Mouse (Mus musculus): ENCODE measurements around the gene Adgrv1.
A peak's percentile ranks its signal among the peaks of the same experiment; 100 is the strongest.

Adgrv1 gene

GRCm38 (mm10) chr13:81236758-81237395 is 396.1 kb downstream of the Adgrv1 start:
- no peak for DNase-seq

GRCm38 (mm10) chr13:81234031-81234430 is 398.9 kb downstream of the Adgrv1 start:
- no peak for DNase-seq

- DNase-seq: no peak
Measured at GRCm38 (mm10) chr13:81232839-81233238, 400.1 kb downstream of the Adgrv1 start.

- no peak for DNase-seq
Measured at GRCm38 (mm10) chr13:81230161-81230560, 402.8 kb downstream of the Adgrv1 start.

- no peak for DNase-seq
Measured at GRCm38 (mm10) chr13:81223768-81224167, 409.2 kb downstream of the Adgrv1 start.

- no peak for DNase-seq
Measured at GRCm38 (mm10) chr13:81222377-81222776, 410.6 kb downstream of the Adgrv1 start.

GRCm38 (mm10) chr13:81211436-81211835 is 421.5 kb downstream of the Adgrv1 start:
- no peak for DNase-seq

- no peak for DNase-seq
Measured at GRCm38 (mm10) chr13:81210516-81210915, 422.4 kb downstream of the Adgrv1 start.

GRCm38 (mm10) chr13:81209815-81210214 is 423.1 kb downstream of the Adgrv1 start:
- DNase-seq: no peak

GRCm38 (mm10) chr13:81208106-81208613 is 424.8 kb downstream of the Adgrv1 start:
- DNase-seq: no peak

GRCm38 (mm10) chr13:81181966-81182908 is 450.7 kb downstream of the Adgrv1 start:
- DNase-seq: no peak

GRCm38 (mm10) chr13:81181459-81181858 is 451.5 kb downstream of the Adgrv1 start:
- peak; percentile 7 for DNase-seq

GRCm38 (mm10) chr13:81176820-81177219 is 456.1 kb downstream of the Adgrv1 start:
- DNase-seq: no peak

- DNase-seq: no peak
Measured at GRCm38 (mm10) chr13:81176071-81176470, 456.9 kb downstream of the Adgrv1 start.

- DNase-seq: no peak
Measured at GRCm38 (mm10) chr13:81171115-81171514, 461.8 kb downstream of the Adgrv1 start.

GRCm38 (mm10) chr13:81167450-81167849 is 465.5 kb downstream of the Adgrv1 start:
- DNase-seq: no peak

GRCm38 (mm10) chr13:81159808-81160207 is 473.1 kb downstream of the Adgrv1 start:
- peak; percentile 16 for DNase-seq

GRCm38 (mm10) chr13:81155322-81155721 is 477.6 kb downstream of the Adgrv1 start:
- DNase-seq: peak; percentile 8

GRCm38 (mm10) chr13:81144434-81144833 is 488.5 kb downstream of the Adgrv1 start:
- DNase-seq: no peak

- no peak for DNase-seq
Measured at GRCm38 (mm10) chr13:81142268-81142884, 490.6 kb downstream of the Adgrv1 start.

GRCm38 (mm10) chr13:81136652-81137422 is 496.1 kb downstream of the Adgrv1 start:
- DNase-seq: peak; percentile 11

GRCm38 (mm10) chr13:81135953-81136352 is 497.0 kb downstream of the Adgrv1 start:
- DNase-seq: peak; percentile 11

GRCm38 (mm10) chr13:81134412-81134811 is 498.5 kb downstream of the Adgrv1 start:
- no peak for DNase-seq

Measured in right cerebral cortex, postnatal 4 days (tissue).